Mouse (Mus musculus) neural tube, embryonic 14.5 days (tissue): ENCODE data around the gene Zfp119b. TPM values are rescaled to one million over a fixed set of nuclear protein-coding genes. Genes with fewer than 3 reads are reported as not detected.

Source experiments
- ATAC-seq: fragments of 200-750 bp; cut with Nextera tagmentation; 2 replicates; pipeline ENCODE4 v1.8.0; 2017; ENCODE audit warnings: low read depth, mild to moderate bottlenecking, moderate TSS enrichment, moderate library complexity
- H3K27ac ChIP-seq: fragments of 300-500 bp; sonication (generic); 2 replicates; pipeline ENCODE4 v1.5.1; 2014; ENCODE audit warnings: low read depth, mild to moderate bottlenecking, control low read depth, low read length, moderate library complexity, mixed read lengths
- H3K27me3 ChIP-seq: fragments of 300-500 bp; sonication (generic); 2 replicates; pipeline ENCODE4 v1.6.1; 2014; ENCODE audit warnings: low read length; ENCODE audit not compliant: control insufficient read depth, insufficient read depth
- H3K36me3 ChIP-seq: fragments of 300-500 bp; sonication (generic); 2 replicates; pipeline ENCODE4 v1.6.1; 2014; ENCODE audit warnings: low read length, mixed read lengths; ENCODE audit not compliant: control insufficient read depth, insufficient read depth
- H3K4me1 ChIP-seq: fragments of 300-500 bp; sonication (generic); 2 replicates; pipeline ENCODE4 v1.6.1; 2014; ENCODE audit warnings: low read length; ENCODE audit not compliant: control insufficient read depth, insufficient read depth
- H3K4me2 ChIP-seq: fragments of 300-500 bp; sonication (generic); 2 replicates; pipeline ENCODE4 v1.6.1; 2014; ENCODE audit warnings: mild to moderate bottlenecking, low read depth, low read length, control low read depth
- H3K4me3 ChIP-seq: fragments of 300-500 bp; sonication (generic); 2 replicates; pipeline ENCODE4 v1.5.1; 2014; ENCODE audit warnings: low read depth, low read length, control low read depth, mixed read lengths
- H3K9ac ChIP-seq: fragments of 300-500 bp; sonication (generic); replicated peaks from 2 replicates; pipeline ENCODE4 v1.6.1; 2014; ENCODE audit warnings: low read depth, mild to moderate bottlenecking, control low read depth, low read length, mixed read lengths
- H3K9me3 ChIP-seq: fragments of 300-500 bp; sonication (generic); 2 replicates; pipeline ENCODE4 v1.6.1; 2016; ENCODE audit warnings: low read length; ENCODE audit not compliant: control insufficient read depth
- WGBS: fragments of 180-500 bp; shearing (Covaris S2); extraction: QIAGEN DNeasy Blood & Tissue Kit; methylation state at CpG from one replicate; pipeline ENCODE4 v1.1.7; 2014; 5-methylcytosine and 5-hydroxymethylcytosine counted together
- polyA plus RNA-seq: library from polyadenylated mRNA; unstranded; fragments of >200 nt; fragmentation: Nextera tagmentation; extraction: Ambion mirVana; gene quantifications from 2 replicates; pipeline ENCODE4 v1.2.1, GENCODE M21; 2014

The Zfp119b gene
- polyA plus RNA-seq, 1 experiment from 2014 or later = 9.8 TPM

- H3K27ac ChIP-seq = peak within 1 kb of the TSS; percentile 91
- under 1% methylated on average over 45 of the region's 46 CpGs for WGBS
- peak within 1 kb of the TSS; percentile 60 for H3K9ac ChIP-seq
- no peaks in the 10 kb centered on the region for H3K9me3 ChIP-seq
- H3K4me3 ChIP-seq = peak within 1 kb of the TSS; percentile 49
- peak within 1 kb of the TSS; percentile 79 for H3K4me2 ChIP-seq
- no peaks in the 10 kb centered on the region for H3K27me3 ChIP-seq
- H3K36me3 ChIP-seq = peaks cover 6% of the 10 kb centered on the region; the same call in 1 of the 2 replicates
- peak; percentile 91 for ATAC-seq
- H3K4me1 ChIP-seq = peaks cover 14% of the 10 kb centered on the region
Observed at GRCm38 (mm10) chr17:55958918-55959728, 9.8 kb upstream of the Zfp119b start, which contains the start of gene Yju2. Gene Yju2, plus strand, starts transcription at chr17:55959099.

GRCm38 (mm10) chr17:55958584-55958886, 9.2 kb upstream of the Zfp119b start:
- peak overlapping the region; percentile 49 for H3K4me3 ChIP-seq
- H3K9me3 ChIP-seq = no peaks in the 10 kb centered on the region
- H3K27me3 ChIP-seq = no peaks in the 10 kb centered on the region
- no peak for ATAC-seq
- peaks cover 14% of the 10 kb centered on the region for H3K4me1 ChIP-seq
- H3K27ac ChIP-seq = peak overlapping the region; percentile 91
- 34% methylated on average over 2 of the region's 2 CpGs for WGBS
- peak overlapping the region; percentile 32 for H3K9ac ChIP-seq
- peaks cover 6% of the 10 kb centered on the region; the same call in 1 of the 2 replicates for H3K36me3 ChIP-seq
- peak overlapping the region; percentile 79 for H3K4me2 ChIP-seq

- Histone ChIP-seq H3K4me1 (peaks cover 14% of the 10 kb centered on the region), H3K27ac (peak overlapping the region; percentile 91), H3K27me3 (no peaks in the 10 kb centered on the region), H3K36me3 (peaks cover 6% of the 10 kb centered on the region; the same call in 1 of the 2 replicates), H3K4me3 (peak overlapping the region; percentile 49), H3K4me2 (peak overlapping the region; percentile 79), H3K9me3 (no peaks in the 10 kb centered on the region), H3K9ac (peak overlapping the region; percentile 32)
- 80% methylated on average over 13 of the region's 13 CpGs for WGBS
- no peak for ATAC-seq
Observed at GRCm38 (mm10) chr17:55957726-55958583, 8.7 kb upstream of the Zfp119b start.

GRCm38 (mm10) chr17:55957168-55957567, 7.9 kb upstream of the Zfp119b start:
- Histone ChIP-seq H3K27me3 (no peaks in the 10 kb centered on the region), H3K4me1 (peaks cover 14% of the 10 kb centered on the region), H3K27ac (peak overlapping the region; percentile 35; the same call in 1 of the 2 replicates), H3K9ac (no peak overlapping the region), H3K4me2 (no peak overlapping the region; the same call in 1 of the 2 replicates), H3K9me3 (no peaks in the 10 kb centered on the region), H3K4me3 (no peak overlapping the region), H3K36me3 (peaks cover 5% of the 10 kb centered on the region; the same call in 1 of the 2 replicates)
- ATAC-seq = peak; percentile 35; the same call in 1 of the 2 replicates
- WGBS = 14% methylated on average over 9 of the region's 9 CpGs

GRCm38 (mm10) chr17:55956591-55956990, 7.3 kb upstream of the Zfp119b start:
- WGBS = 45% methylated on average over 6 of the region's 6 CpGs
- no peaks in the 10 kb centered on the region for H3K36me3 ChIP-seq
- no peak for ATAC-seq

GRCm38 (mm10) chr17:55956129-55956528, 6.8 kb upstream of the Zfp119b start:
- peaks cover 14% of the 10 kb centered on the region for H3K4me1 ChIP-seq
- H3K36me3 ChIP-seq = no peaks in the 10 kb centered on the region
- H3K9me3 ChIP-seq = no peaks in the 10 kb centered on the region
- ATAC-seq = peak; percentile 35
- peak overlapping the region; percentile 44 for H3K4me3 ChIP-seq
- H3K4me2 ChIP-seq = peak overlapping the region; percentile 65
- H3K9ac ChIP-seq = peak overlapping the region; percentile 44
- no peaks in the 10 kb centered on the region for H3K27me3 ChIP-seq
- under 1% methylated on average over 26 of the region's 26 CpGs for WGBS
- peak overlapping the region; percentile 55 for H3K27ac ChIP-seq

More at GRCm38 (mm10) chr17:55956591-55956990, 7.3 kb upstream of the Zfp119b start:
- Histone ChIP-seq H3K4me2 (peak overlapping the region; percentile 65), H3K27ac (peak overlapping the region; percentile 55), H3K9ac (peak overlapping the region; percentile 44), H3K9me3 (no peaks in the 10 kb centered on the region), H3K4me1 (peaks cover 14% of the 10 kb centered on the region), H3K4me3 (peak overlapping the region; percentile 44), H3K27me3 (no peaks in the 10 kb centered on the region)

GRCm38 (mm10) chr17:55954229-55954628, 4.9 kb upstream of the Zfp119b start:
- Histone ChIP-seq H3K27me3 (no peaks in the 10 kb centered on the region), H3K4me3 (no peak overlapping the region), H3K27ac (no peak overlapping the region), H3K4me1 (peaks cover 9% of the 10 kb centered on the region; the same call in 1 of the 2 replicates), H3K9ac (no peak overlapping the region), H3K9me3 (no peaks in the 10 kb centered on the region), H3K4me2 (no peak overlapping the region), H3K36me3 (no peaks in the 10 kb centered on the region)
- ATAC-seq = no peak
- WGBS = 34% methylated on average over 16 of the region's 16 CpGs

GRCm38 (mm10) chr17:55953751-55954150, 4.5 kb upstream of the Zfp119b start:
- H3K9ac ChIP-seq = no peak overlapping the region
- no peak overlapping the region for H3K4me2 ChIP-seq
- H3K4me1 ChIP-seq = peaks cover 9% of the 10 kb centered on the region; the same call in 1 of the 2 replicates
- WGBS = 80% methylated on average over 6 of the region's 6 CpGs
- no peak overlapping the region for H3K4me3 ChIP-seq
- no peak for ATAC-seq
- H3K27ac ChIP-seq = no peak overlapping the region
- no peaks in the 10 kb centered on the region for H3K36me3 ChIP-seq
- no peaks in the 10 kb centered on the region for H3K9me3 ChIP-seq
- no peaks in the 10 kb centered on the region for H3K27me3 ChIP-seq
